Mouse (Mus musculus): ENCODE measurements around the gene Psmg4. TPM values are rescaled to one million over a fixed set of nuclear protein-coding genes. Genes with fewer than 3 reads are reported as not detected.
A peak's percentile ranks its signal among the peaks of the same experiment; 100 is the strongest.

Psmg4 gene
- polyA plus RNA-seq (2011; ENCODE audit: insufficient read depth, insufficient read length, low read depth, missing spikeins) = 29.2 and 39.1 TPM in 2 replicates

- Histone ChIP-seq H3K4me1 (ENCODE audit: control insufficient read depth, insufficient read depth, low read length) (no peaks in the 10 kb centered on the region), H3K27ac (ENCODE audit: insufficient read depth, low read length) (peak within 1 kb of the TSS; percentile 83), H3K36me3 (ENCODE audit: control insufficient read depth, insufficient read depth, low read length, poor library complexity, severe bottlenecking) (peaks cover 6% of the 10 kb centered on the region), H3K4me3 (ENCODE audit: low read depth, low read length) (peak within 1 kb of the TSS; percentile 86), H3K9ac (ENCODE audit: low read depth, poor library complexity, severe bottlenecking) (peak within 1 kb of the TSS; percentile 53), H3K9me3 (replicated peaks; ENCODE audit: control insufficient read depth, insufficient read depth, low read length, poor library complexity, severe bottlenecking) (peaks cover 11% of the 10 kb centered on the region), H3K27me3 (ENCODE audit: control insufficient read depth, insufficient read depth, low read length, poor library complexity, severe bottlenecking) (no peaks in the 10 kb centered on the region)
- no peak; the same call in 1 of the 2 replicates for TF ChIP-seq EP300 (IDR thresholded peaks at IDR 0.05; ENCODE audit: insufficient read depth, low read depth, low read length)
- peak; percentile 40 for TF ChIP-seq POLR2A (IDR thresholded peaks at IDR 0.05; ENCODE audit: insufficient read depth, low read length)
Observed at GRCm38 (mm10) chr13:34162491-34163303, at the start of gene Psmg4. Psmg4 (plus strand) TSS chr13:34162964.

DNA sequence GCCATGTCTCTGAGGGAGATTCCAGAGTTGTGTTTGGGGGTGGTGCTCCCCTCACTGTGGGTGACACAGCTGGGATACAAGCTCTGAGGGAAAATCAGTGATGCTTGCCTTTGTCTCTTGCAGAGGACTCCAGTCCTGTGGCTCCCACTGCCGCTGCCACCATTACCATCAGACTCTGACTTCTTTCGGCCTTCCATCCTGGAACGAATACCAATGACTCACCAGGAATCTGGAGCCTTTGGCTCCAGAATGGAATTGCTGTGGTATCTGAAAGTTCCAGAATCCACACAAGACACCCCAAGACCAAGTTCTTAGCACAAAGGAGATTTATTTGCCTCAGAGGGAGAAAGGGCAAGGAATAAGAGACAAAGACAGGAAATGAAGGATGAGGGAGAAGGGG lies 49.7 kb upstream of the Psmg4 start:
- H3K9ac ChIP-seq (ENCODE audit: low read depth, poor library complexity, severe bottlenecking) = no peak overlapping the region
- no peaks in the 10 kb centered on the region for H3K9me3 ChIP-seq (replicated peaks; ENCODE audit: control insufficient read depth, insufficient read depth, low read length, poor library complexity, severe bottlenecking)
- H3K4me1 ChIP-seq (ENCODE audit: control insufficient read depth, insufficient read depth, low read length) = peaks cover 5% of the 10 kb centered on the region
- TF ChIP-seq POLR2A (IDR thresholded peaks at IDR 0.05; ENCODE audit: insufficient read depth, low read length) (no peak), CTCF (IDR thresholded peaks at IDR 0.05; ENCODE audit: low read depth, low read length) (no peak)
- no peaks in the 10 kb centered on the region for H3K27me3 ChIP-seq (ENCODE audit: control insufficient read depth, insufficient read depth, low read length, poor library complexity, severe bottlenecking)
- no peaks in the 10 kb centered on the region for H3K36me3 ChIP-seq (ENCODE audit: control insufficient read depth, insufficient read depth, low read length, poor library complexity, severe bottlenecking)
- no peak overlapping the region for H3K4me3 ChIP-seq (ENCODE audit: low read depth, low read length)
- H3K27ac ChIP-seq (ENCODE audit: insufficient read depth, low read length) = no peak overlapping the region

DNA sequence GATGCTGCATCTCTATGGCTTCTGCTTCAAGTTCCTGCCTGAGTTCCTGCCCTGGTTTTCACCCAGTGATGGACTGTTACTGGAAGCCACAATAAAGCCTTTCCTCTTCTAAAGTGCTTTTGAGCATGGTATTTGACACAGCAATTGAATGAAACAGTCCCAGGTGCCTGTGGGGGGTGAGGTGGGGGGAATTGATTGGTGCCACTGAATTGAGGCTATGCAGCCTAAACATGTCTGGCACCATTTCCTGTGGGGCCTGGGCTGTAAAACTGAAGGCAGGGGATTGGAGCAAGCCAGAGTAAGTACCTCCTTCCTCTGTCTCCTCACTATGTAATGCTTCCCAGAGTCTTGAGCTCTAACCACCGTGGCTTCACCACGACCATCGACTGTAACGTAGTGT lies 48.1 kb upstream of the Psmg4 start:
- no peak for TF ChIP-seq POLR2A (IDR thresholded peaks at IDR 0.05; ENCODE audit: insufficient read depth, low read length)
- no peak for TF ChIP-seq EP300 (IDR thresholded peaks at IDR 0.05; ENCODE audit: insufficient read depth, low read depth, low read length)
- TF ChIP-seq CTCF (IDR thresholded peaks at IDR 0.05; ENCODE audit: low read depth, low read length) = no peak
- H3K4me1 ChIP-seq (ENCODE audit: control insufficient read depth, insufficient read depth, low read length) = peaks cover 5% of the 10 kb centered on the region
- H3K4me3 ChIP-seq (ENCODE audit: low read depth, low read length) = no peak overlapping the region
- no peaks in the 10 kb centered on the region for H3K9me3 ChIP-seq (replicated peaks; ENCODE audit: control insufficient read depth, insufficient read depth, low read length, poor library complexity, severe bottlenecking)
- no peak overlapping the region for H3K9ac ChIP-seq (ENCODE audit: low read depth, poor library complexity, severe bottlenecking)
- no peaks in the 10 kb centered on the region for H3K36me3 ChIP-seq (ENCODE audit: control insufficient read depth, insufficient read depth, low read length, poor library complexity, severe bottlenecking)
- H3K27me3 ChIP-seq (ENCODE audit: control insufficient read depth, insufficient read depth, low read length, poor library complexity, severe bottlenecking) = no peaks in the 10 kb centered on the region
- no peak overlapping the region for H3K27ac ChIP-seq (ENCODE audit: insufficient read depth, low read length)

- Histone ChIP-seq H3K27ac (ENCODE audit: insufficient read depth, low read length) (no peak overlapping the region), H3K27me3 (ENCODE audit: control insufficient read depth, insufficient read depth, low read length, poor library complexity, severe bottlenecking) (no peaks in the 10 kb centered on the region), H3K9ac (ENCODE audit: low read depth, poor library complexity, severe bottlenecking) (no peak overlapping the region), H3K4me1 (ENCODE audit: control insufficient read depth, insufficient read depth, low read length) (no peaks in the 10 kb centered on the region), H3K4me3 (ENCODE audit: low read depth, low read length) (no peak overlapping the region), H3K9me3 (replicated peaks; ENCODE audit: control insufficient read depth, insufficient read depth, low read length, poor library complexity, severe bottlenecking) (no peaks in the 10 kb centered on the region), H3K36me3 (ENCODE audit: control insufficient read depth, insufficient read depth, low read length, poor library complexity, severe bottlenecking) (0 out of 2 replicates have a peak, but pooled peaks cover 2% of the 10 kb centered on the region)
- TF ChIP-seq EP300 (IDR thresholded peaks at IDR 0.05; ENCODE audit: insufficient read depth, low read depth, low read length) = no peak
- no peak for TF ChIP-seq POLR2A (IDR thresholded peaks at IDR 0.05; ENCODE audit: insufficient read depth, low read length)
- TF ChIP-seq CTCF (IDR thresholded peaks at IDR 0.05; ENCODE audit: low read depth, low read length) = no peak
Observed at GRCm38 (mm10) chr13:34116508-34116907, 46.3 kb upstream of the Psmg4 start.

- no peak for TF ChIP-seq POLR2A (IDR thresholded peaks at IDR 0.05; ENCODE audit: insufficient read depth, low read length)
- TF ChIP-seq CTCF (IDR thresholded peaks at IDR 0.05; ENCODE audit: low read depth, low read length) = no peak
- TF ChIP-seq EP300 (IDR thresholded peaks at IDR 0.05; ENCODE audit: insufficient read depth, low read depth, low read length) = no peak
- no peaks in the 10 kb centered on the region for H3K9me3 ChIP-seq (replicated peaks; ENCODE audit: control insufficient read depth, insufficient read depth, low read length, poor library complexity, severe bottlenecking)
- H3K27ac ChIP-seq (ENCODE audit: insufficient read depth, low read length) = no peak overlapping the region
- H3K4me3 ChIP-seq (ENCODE audit: low read depth, low read length) = no peak overlapping the region
- H3K9ac ChIP-seq (ENCODE audit: low read depth, poor library complexity, severe bottlenecking) = no peak overlapping the region
- no peaks in the 10 kb centered on the region for H3K27me3 ChIP-seq (ENCODE audit: control insufficient read depth, insufficient read depth, low read length, poor library complexity, severe bottlenecking)
- no peaks in the 10 kb centered on the region for H3K4me1 ChIP-seq (ENCODE audit: control insufficient read depth, insufficient read depth, low read length)
- H3K36me3 ChIP-seq (ENCODE audit: control insufficient read depth, insufficient read depth, low read length, poor library complexity, severe bottlenecking) = peaks cover 9% of the 10 kb centered on the region
Observed at GRCm38 (mm10) chr13:34118816-34119215, 43.9 kb upstream of the Psmg4 start.

GRCm38 (mm10) chr13:34119406-34119805 lies 43.4 kb upstream of the Psmg4 start:
- TF ChIP-seq CTCF (IDR thresholded peaks at IDR 0.05; ENCODE audit: low read depth, low read length) = no peak
- no peak overlapping the region for H3K27ac ChIP-seq (ENCODE audit: insufficient read depth, low read length)
- H3K27me3 ChIP-seq (ENCODE audit: control insufficient read depth, insufficient read depth, low read length, poor library complexity, severe bottlenecking) = no peaks in the 10 kb centered on the region
- no peak overlapping the region for H3K4me3 ChIP-seq (ENCODE audit: low read depth, low read length)
- H3K4me1 ChIP-seq (ENCODE audit: control insufficient read depth, insufficient read depth, low read length) = no peaks in the 10 kb centered on the region
- H3K9me3 ChIP-seq (replicated peaks; ENCODE audit: control insufficient read depth, insufficient read depth, low read length, poor library complexity, severe bottlenecking) = no peaks in the 10 kb centered on the region
- peaks cover 15% of the 10 kb centered on the region for H3K36me3 ChIP-seq (ENCODE audit: control insufficient read depth, insufficient read depth, low read length, poor library complexity, severe bottlenecking)
- H3K9ac ChIP-seq (ENCODE audit: low read depth, poor library complexity, severe bottlenecking) = no peak overlapping the region

All from ES-Bruce4 (cell line).